Mouse (Mus musculus) lung, postnatal 0 days (tissue): ENCODE measurements at regions not wholly inside any gene's neighbourhood (a gene's known extent, or its start where the extent isn't known, plus 50 kb on each side); places are given as distances from the start of the nearest gene placed in this dataset.

Experiments used
- CTCF ChIP-seq: IDR thresholded peaks from 2 replicates; pipeline ENCODE4 v1.5.1; 2016; ENCODE audit warnings: antibody characterized with exemption, mild to moderate bottlenecking
- EP300 ChIP-seq: IDR thresholded peaks from 2 replicates; pipeline ENCODE4 v1.6.1; 2016; ENCODE audit warnings: antibody characterized with exemption, mild to moderate bottlenecking, control low read depth

DNA sequence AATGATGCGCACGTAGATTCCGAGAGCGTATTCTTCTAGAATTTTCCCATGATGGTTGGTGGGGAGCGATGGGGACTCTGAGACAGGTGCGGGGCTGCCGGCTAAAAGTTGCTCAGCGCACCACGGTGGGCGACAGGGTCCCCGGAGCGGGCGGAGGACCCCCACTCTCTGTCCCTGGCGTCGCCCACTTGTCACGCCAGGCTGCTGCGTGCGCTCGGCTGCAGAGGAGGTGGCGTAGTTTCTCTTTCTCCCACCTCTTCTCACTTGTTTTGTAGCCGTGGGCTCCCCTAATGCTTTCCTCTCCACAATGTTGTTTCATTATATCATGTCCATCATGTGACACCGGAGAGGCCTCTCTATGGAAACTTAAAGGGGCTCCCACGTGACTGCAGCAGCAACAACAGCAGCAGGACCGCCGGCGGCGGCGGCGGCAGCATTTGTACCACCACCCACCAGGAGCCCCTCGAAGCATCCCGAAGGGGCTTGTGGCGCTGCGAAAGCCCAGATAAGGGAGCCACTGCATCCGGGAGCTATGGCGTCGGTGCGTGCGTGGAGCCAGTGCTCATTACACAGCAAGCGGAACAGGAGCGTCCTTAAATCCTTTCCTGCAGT, 180.3 kb upstream of the Mkln1 start:
- TF ChIP-seq CTCF (no peak), EP300 (no peak)
